Mouse (Mus musculus) heart, embryonic 14.5 days (tissue): Measurements from ENCODE around the gene Il10. TPM values are rescaled to one million over a fixed set of nuclear protein-coding genes. Genes with fewer than 3 reads are reported as not detected.

ENCODE experiments used
- ATAC-seq: fragments of 200-750 bp; cut with Nextera tagmentation; 2 replicates; pipeline ENCODE4 v1.8.0; 2017; ENCODE audit warnings: low read depth, moderate TSS enrichment; ENCODE audit not compliant: insufficient number of reproducible peaks, insufficient read depth, low FRiP score
- H3K27ac ChIP-seq, 2 experiments: fragments of 200-500 bp in 1 of 2; fragments of 300-500 bp in 1 of 2; sonication (generic) in 1 of 2; replicated peaks in 1 of 2; 2 replicates each; pipeline ENCODE4 v1.5.1; 2012 to 2014; ENCODE audit warnings: low read depth in 2 of 2, low read length in 2 of 2, control low read depth in 1 of 2, mild to moderate bottlenecking in 1 of 2, mixed read lengths in 1 of 2; ENCODE audit not compliant: control insufficient read depth in 1 of 2, insufficient read depth in 1 of 2
- H3K27me3 ChIP-seq: fragments of 300-500 bp; sonication (generic); 2 replicates; pipeline ENCODE4 v1.6.1; 2014; ENCODE audit warnings: mild to moderate bottlenecking, low read length, control low read depth; ENCODE audit not compliant: control insufficient read depth, insufficient read depth
- H3K36me3 ChIP-seq: fragments of 300-500 bp; sonication (generic); 2 replicates; pipeline ENCODE4 v1.6.1; 2014; ENCODE audit warnings: mild to moderate bottlenecking, control low read depth, low read length, mixed read lengths; ENCODE audit not compliant: control insufficient read depth, insufficient read depth
- H3K4me1 ChIP-seq, 2 experiments: fragments of 200-500 bp in 1 of 2; fragments of 300-500 bp in 1 of 2; sonication (generic) in 1 of 2; 2 replicates each; pipeline ENCODE4 v1.6.1; 2012 to 2014; ENCODE audit warnings: low read length in 2 of 2, control low read depth in 1 of 2, mixed read lengths in 1 of 2; ENCODE audit not compliant: control insufficient read depth in 2 of 2, insufficient read depth in 2 of 2
- H3K4me2 ChIP-seq: fragments of 300-500 bp; sonication (generic); 2 replicates; pipeline ENCODE4 v1.6.1; 2014; ENCODE audit warnings: mild to moderate bottlenecking, low read length
- H3K4me3 ChIP-seq, 2 experiments: fragments of 200-500 bp in 1 of 2; fragments of 300-500 bp in 1 of 2; sonication (generic) in 1 of 2; 2 replicates each; pipeline ENCODE4 v1.5.1; 2012 to 2014; ENCODE audit warnings: low read length in 2 of 2, mild to moderate bottlenecking in 2 of 2, control low read depth in 1 of 2, low read depth in 1 of 2, moderate library complexity in 1 of 2; ENCODE audit not compliant: control insufficient read depth in 1 of 2, insufficient read depth in 1 of 2
- H3K9ac ChIP-seq: fragments of 300-500 bp; sonication (generic); 2 replicates; pipeline ENCODE4 v1.6.1; 2014; ENCODE audit warnings: mild to moderate bottlenecking, low read length
- H3K9me3 ChIP-seq: fragments of 300-500 bp; sonication (generic); 2 replicates; pipeline ENCODE4 v1.6.1; 2016; ENCODE audit warnings: low read length, control low read depth; ENCODE audit not compliant: control insufficient read depth
- WGBS: fragments of 180-500 bp; shearing (Covaris S2); extraction: QIAGEN DNeasy Blood & Tissue Kit; methylation state at CpG from one replicate; pipeline ENCODE4 v1.1.7; 2014; 5-methylcytosine and 5-hydroxymethylcytosine counted together
- polyA plus RNA-seq: library from polyadenylated mRNA; unstranded; fragments of >200 nt; fragmentation: Nextera tagmentation; extraction: Ambion mirVana; gene quantifications from 2 replicates; pipeline ENCODE4 v1.2.1, GENCODE M21; 2014

Gene Il10
- not detected in 2 replicates for polyA plus RNA-seq

DNA sequence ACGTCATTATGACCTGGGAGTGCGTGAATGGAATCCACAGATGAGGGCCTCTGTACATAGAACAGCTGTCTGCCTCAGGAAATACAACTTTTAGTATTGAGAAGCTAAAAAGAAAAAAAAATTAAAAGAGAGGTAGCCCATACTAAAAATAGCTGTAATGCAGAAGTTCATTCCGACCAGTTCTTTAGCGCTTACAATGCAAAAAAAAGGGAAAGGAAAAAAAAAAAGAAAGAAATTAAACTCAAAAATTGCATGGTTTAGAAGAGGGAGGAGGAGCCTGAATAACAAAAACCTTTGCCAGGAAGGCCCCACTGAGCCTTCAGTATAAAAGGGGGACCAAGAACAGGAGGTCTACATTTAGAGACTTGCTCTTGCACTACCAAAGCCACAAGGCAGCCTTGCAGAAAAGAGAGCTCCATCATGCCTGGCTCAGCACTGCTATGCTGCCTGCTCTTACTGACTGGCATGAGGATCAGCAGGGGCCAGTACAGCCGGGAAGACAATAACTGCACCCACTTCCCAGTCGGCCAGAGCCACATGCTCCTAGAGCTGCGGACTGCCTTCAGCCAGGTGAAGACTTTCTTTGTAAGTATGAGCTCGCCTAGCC is at the start of gene Il10:
Gene Il10 (plus strand): TSS at position 354 of the 607 bp plus-strand sequence.
- Histone ChIP-seq H3K4me2 (no peak within 1 kb of the TSS), H3K36me3 (no peaks in the 10 kb centered on the region), H3K9ac (no peak within 1 kb of the TSS), H3K9me3 (no peaks in the 10 kb centered on the region), H3K27ac (no peak within 1 kb of the TSS), H3K4me3 (no peak within 1 kb of the TSS), H3K4me1 (no peaks in the 10 kb centered on the region; a peak in 1 of 4 replicates), H3K27me3 (no peaks in the 10 kb centered on the region)
- ATAC-seq, result no peak
- 69% methylated on average over 8 of the region's 8 CpGs for WGBS

DNA sequence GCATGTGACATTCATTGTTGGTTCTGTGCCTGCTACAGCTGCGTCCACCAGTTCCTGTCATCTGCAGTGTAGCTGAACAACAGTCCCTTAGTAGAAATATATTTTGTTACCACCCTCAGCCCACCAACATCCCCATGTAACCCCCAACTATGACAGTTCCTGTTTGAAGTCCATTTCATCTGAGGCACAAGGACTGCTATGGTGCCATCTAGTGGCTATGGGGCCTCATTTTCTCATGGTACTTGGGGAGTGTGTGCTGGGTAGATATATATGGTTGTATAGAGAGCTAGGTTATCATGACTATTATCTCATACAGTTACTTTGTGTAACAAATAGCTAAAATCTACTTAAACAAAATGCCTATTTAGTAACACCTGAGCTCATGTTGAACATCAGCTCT is 40.2 kb upstream of the Il10 start:
- WGBS, result 60% methylated on average over 1 of the region's 1 CpGs
- no peak for ATAC-seq

GRCm38 (mm10) chr1:130984441-130984840 is 35.2 kb upstream of the Il10 start:
- WGBS, result 54% methylated on average over 7 of the region's 7 CpGs
- no peak for ATAC-seq
- Histone ChIP-seq H3K4me1 (no peaks in the 10 kb centered on the region), H3K4me2 (no peak overlapping the region), H3K27ac (no peak overlapping the region), H3K36me3 (no peaks in the 10 kb centered on the region), H3K9me3 (no peaks in the 10 kb centered on the region), H3K9ac (no peak overlapping the region), H3K4me3 (no peak overlapping the region), H3K27me3 (no peaks in the 10 kb centered on the region)

More for the DNA sequence above, 40.2 kb upstream of the Il10 start:
- H3K36me3 ChIP-seq, result no peaks in the 10 kb centered on the region
- H3K9me3 ChIP-seq, result no peaks in the 10 kb centered on the region
- no peaks in the 10 kb centered on the region for H3K27me3 ChIP-seq
- H3K9ac ChIP-seq, result no peak overlapping the region
- no peak overlapping the region for H3K4me3 ChIP-seq
- no peak overlapping the region for H3K4me2 ChIP-seq
- no peak overlapping the region for H3K27ac ChIP-seq
- H3K4me1 ChIP-seq, result no peaks in the 10 kb centered on the region

DNA sequence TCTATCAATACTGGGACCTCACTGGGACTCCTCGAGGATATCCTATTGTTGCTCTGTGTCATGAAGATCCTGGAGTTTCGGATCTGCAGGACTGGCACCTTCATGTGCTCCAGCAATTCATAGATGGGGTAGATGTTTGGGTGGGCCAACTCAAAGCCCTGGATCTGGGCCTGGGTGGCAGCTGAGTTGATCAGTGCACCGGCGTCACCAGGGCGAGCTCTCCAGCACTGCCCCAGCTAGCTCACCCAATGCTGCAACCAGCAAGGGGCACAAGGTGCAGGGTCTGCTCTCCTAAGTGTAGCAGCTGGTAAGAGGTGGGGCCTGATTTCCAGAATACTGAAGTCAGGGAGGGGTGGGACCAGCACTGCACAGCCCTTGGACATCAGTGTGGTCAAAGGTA is 32.6 kb upstream of the Il10 start:
- Histone ChIP-seq H3K36me3 (no peaks in the 10 kb centered on the region), H3K4me2 (no peak overlapping the region), H3K9ac (no peak overlapping the region), H3K4me3 (no peak overlapping the region), H3K4me1 (no peaks in the 10 kb centered on the region), H3K9me3 (no peaks in the 10 kb centered on the region), H3K27me3 (no peaks in the 10 kb centered on the region), H3K27ac (no peak overlapping the region)
- ATAC-seq, result no peak
- WGBS, result 80% methylated on average over 5 of the region's 5 CpGs

DNA sequence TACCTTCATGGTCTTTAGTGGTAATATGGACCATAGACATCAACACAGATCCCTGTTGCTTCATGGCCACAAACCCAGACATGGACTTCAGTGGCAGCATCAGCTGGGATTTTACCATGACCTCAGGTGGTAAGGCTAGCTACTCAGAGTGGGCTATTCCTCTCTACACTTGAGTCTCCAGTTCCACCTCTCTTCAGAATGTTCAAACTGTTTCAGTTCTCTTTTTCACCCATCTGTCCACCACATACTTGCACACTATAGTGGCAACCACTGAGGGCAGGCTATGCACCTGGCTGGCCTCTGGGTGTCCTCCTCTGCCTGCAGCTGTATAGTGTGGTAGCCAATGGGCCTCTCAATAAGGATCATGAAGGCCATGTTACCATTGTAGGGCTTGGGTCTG is 32.2 kb upstream of the Il10 start:
- no peaks in the 10 kb centered on the region for H3K27me3 ChIP-seq
- no peak for ATAC-seq
- no peak overlapping the region for H3K9ac ChIP-seq
- no peaks in the 10 kb centered on the region for H3K4me1 ChIP-seq
- H3K36me3 ChIP-seq, result no peaks in the 10 kb centered on the region
- no peak overlapping the region for H3K4me3 ChIP-seq
- no peak overlapping the region for H3K27ac ChIP-seq
- H3K9me3 ChIP-seq, result no peaks in the 10 kb centered on the region
- H3K4me2 ChIP-seq, result no peak overlapping the region

GRCm38 (mm10) chr1:130989331-130989730 is 30.3 kb upstream of the Il10 start:
- Histone ChIP-seq H3K9ac (no peak overlapping the region), H3K27me3 (no peaks in the 10 kb centered on the region), H3K4me1 (no peaks in the 10 kb centered on the region), H3K27ac (no peak overlapping the region), H3K4me3 (no peak overlapping the region), H3K4me2 (no peak overlapping the region), H3K36me3 (no peaks in the 10 kb centered on the region), H3K9me3 (no peaks in the 10 kb centered on the region)
- ATAC-seq, result no peak
- WGBS, result 79% methylated on average over 3 of the region's 3 CpGs

DNA sequence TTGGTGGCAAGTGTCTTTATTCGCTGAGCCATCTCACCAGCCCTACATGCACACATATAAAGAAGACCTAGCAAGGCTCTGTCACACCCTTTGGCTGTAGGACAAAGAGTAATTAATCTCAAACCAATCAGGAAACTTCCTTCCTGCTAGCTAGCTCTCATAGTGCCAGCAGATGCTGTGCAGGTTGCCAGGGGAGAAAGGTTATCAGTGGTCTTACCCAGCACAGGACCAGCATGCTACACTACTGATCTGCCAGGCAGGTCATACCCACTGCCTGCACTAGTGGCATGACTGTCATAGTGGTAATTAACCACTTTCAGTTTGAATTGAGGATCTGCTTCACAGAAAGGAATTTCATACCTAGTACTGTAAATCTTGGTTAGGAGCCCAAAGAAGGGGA is 29.2 kb upstream of the Il10 start:
- ATAC-seq, result no peak
- 86% methylated on average over 1 of the region's 1 CpGs for whole genome bisulfite sequencing
- Histone ChIP-seq H3K27ac (no peak overlapping the region), H3K27me3 (no peaks in the 10 kb centered on the region), H3K4me3 (no peak overlapping the region), H3K4me1 (no peaks in the 10 kb centered on the region), H3K4me2 (no peak overlapping the region), H3K36me3 (no peaks in the 10 kb centered on the region), H3K9ac (no peak overlapping the region), H3K9me3 (no peaks in the 10 kb centered on the region)

DNA sequence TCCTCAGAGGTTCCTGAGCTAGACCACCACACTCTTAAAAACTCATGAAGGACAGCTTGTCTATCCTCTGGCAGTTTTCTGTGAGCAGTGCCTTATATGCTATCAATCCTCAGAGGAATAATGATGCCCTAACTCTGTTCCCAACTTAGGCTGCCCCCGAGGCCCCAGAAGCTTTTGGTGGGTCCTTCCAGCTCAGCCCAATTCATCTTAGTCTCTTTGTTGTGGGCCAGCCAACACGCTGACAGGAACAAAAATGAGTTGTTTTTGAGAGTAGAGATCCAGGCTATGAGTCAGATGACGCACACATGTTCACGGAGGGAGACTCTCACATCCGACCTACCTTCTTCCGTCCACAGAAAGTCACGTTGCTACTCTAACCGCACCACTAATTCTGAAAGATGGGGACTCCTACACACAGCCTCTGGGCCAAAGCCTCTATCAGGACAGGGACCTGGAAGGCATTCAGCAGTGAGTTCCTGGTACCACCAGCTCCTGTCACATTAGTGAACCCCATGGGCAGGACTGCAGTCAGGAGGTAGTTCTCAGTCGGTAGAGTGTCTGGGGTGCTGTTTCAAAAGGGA is 26.0 kb upstream of the Il10 start:
- Histone ChIP-seq H3K36me3 (no peaks in the 10 kb centered on the region), H3K4me3 (no peak overlapping the region), H3K4me1 (no peaks in the 10 kb centered on the region), H3K4me2 (no peak overlapping the region), H3K27ac (no peak overlapping the region), H3K9ac (no peak overlapping the region), H3K27me3 (no peaks in the 10 kb centered on the region), H3K9me3 (no peaks in the 10 kb centered on the region)
- WGBS, result 75% methylated on average over 9 of the region's 9 CpGs
- ATAC-seq, result no peak
